Mouse (Mus musculus) frontal cortex, adult 2 months (tissue): ENCODE results near the gene Zfp277. TPM values are rescaled to one million over a fixed set of nuclear protein-coding genes. Genes with fewer than 3 reads are reported as not detected.
A peak's percentile ranks its signal among the peaks of the same experiment; 100 is the strongest.

Experiments used
- DNase-seq, 2 experiments: peaks; one replicate each; pipeline ENCODE4 v3.0.0; 2022; ENCODE audit warnings: low spot score in 1 of 2; ENCODE audit errors: extremely low spot score in 1 of 2
- polyA plus RNA-seq: library from polyadenylated mRNA; depleted of rRNA; stranded (reverse); fragments of >200 nt; gene quantifications from 2 replicates; pipeline ENCODE4 v1.2.3, GENCODE M21; 2012

The Zfp277 gene
- polyA plus RNA-seq, 1 experiment = 17.3 TPM

DNA sequence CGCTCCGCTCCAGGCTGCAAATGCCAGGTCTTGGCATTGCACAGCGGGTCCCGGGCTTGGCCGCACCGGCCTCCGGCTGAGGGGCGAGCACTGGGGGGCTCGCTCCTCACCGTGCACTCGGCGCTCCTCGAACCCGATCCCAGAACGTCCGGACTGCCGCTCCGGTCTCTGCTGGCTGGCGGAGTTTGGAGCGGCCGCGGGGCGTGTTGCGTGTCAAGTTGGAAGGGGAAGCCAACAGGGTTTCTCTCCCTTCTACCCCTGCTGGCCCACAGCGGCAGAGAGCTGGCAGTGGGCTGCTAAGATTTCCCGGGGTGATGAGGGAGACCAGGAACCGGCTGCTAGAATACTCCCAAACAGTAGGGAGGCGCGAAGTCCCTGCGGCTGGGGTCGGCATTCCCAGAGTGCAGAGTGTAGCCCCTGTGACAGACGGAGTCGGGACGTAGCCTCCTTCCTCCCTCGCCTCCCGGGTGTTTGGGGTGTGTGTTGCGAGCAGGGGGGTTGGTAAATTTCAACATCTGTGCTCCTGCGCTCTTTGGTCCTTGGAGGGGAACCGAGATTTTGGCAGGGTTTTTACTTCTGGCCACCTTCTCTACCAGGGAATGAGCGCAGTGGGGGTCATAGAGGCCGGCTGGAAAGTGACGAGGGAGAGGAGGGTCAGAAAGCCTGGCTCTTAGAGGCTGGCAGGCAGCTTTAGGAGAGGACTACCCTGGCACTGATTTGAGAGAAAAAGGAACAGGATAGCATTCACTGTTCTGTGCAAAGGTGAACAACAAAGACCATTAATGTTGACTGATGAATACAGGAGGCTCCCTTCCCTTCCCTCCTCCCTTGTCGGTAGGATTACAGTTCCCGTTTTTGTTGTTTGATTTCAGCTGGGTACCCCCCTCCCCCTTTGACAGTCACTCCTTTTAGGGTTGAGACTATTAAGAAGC lies 1.0 kb upstream of the Zfp277 start:
- peak in 1 of 2 experiments; percentile 40 for DNase-seq

DNA sequence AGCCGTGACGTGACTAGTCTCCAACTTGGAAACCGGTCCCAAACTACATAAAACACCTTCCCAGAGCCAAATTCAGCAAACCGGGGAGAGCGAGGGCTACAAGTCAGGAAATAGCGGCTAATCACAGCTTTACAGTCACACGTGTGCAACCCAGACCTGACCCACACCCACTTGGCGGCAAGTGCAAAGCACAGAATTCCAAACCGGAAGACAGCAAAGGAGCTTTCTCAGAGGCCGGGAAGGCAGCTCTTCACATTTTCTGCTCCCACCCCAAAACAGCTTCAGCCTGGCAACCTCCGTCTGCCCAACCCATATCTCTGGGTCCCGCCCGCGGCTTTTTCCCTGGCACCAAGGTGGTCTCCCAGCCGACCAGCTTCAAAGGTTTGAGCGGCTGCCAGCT lies 496 bp downstream of the Zfp277 start:
- no peak for DNase-seq

DNA sequence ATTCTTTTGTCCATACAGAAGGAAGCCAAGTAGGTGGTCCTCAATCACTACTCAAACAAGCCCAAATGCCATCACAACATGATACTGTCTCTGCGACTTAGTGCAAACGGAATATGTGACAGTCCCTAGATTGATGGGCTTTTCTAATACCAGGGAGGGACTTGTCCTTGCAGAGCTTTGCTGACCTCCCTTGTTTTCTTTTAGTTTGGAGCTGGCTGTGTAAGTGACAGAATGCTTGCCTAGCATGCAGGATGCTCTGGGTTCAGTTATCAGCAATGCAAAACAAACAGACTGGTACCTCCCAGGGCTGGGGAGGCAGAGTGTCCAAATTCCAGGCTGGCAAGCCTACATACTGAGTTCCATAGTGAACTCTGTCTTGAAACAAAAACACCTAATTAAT lies 7.7 kb downstream of the Zfp277 start:
- DNase-seq = no peak

GRCm38 (mm10) chr12:40434101-40434500 lies 11.6 kb downstream of the Zfp277 start:
- DNase-seq = peak in 1 of 2 experiments; percentile 35

GRCm38 (mm10) chr12:40431075-40431474 lies 14.6 kb downstream of the Zfp277 start:
- DNase-seq = no peak

- no peak for DNase-seq
These were observed 15.7 kb downstream of the Zfp277 start for GRCm38 (mm10) chr12:40429976-40430375.

GRCm38 (mm10) chr12:40427606-40428005 lies 18.1 kb downstream of the Zfp277 start:
- no peak for DNase-seq

DNA sequence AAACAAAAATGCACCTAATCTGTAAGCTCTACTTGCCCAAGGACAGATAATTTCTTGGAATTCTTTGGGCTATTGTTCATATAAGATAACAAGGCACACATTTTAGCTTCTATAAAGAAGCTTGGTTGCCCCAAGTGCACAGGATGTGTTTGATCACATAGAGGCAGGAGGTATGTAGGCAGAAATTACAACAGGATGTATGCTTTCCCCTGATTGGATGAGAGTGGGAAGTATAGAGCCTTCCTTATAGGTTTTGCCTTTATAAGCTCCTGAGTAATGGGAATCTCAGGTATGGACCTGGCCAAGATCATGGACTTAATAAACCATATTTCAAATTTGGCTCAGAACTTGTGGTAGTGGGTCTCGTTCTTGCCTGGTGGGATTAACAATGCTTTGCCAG lies 20.7 kb downstream of the Zfp277 start:
- DNase-seq = no peak

- DNase-seq = no peak
These were observed 28.4 kb downstream of the Zfp277 start for GRCm38 (mm10) chr12:40417257-40417656.

- no peak for DNase-seq
These were observed 30.3 kb downstream of the Zfp277 start for GRCm38 (mm10) chr12:40415312-40415925.

GRCm38 (mm10) chr12:40414682-40415311 lies 30.9 kb downstream of the Zfp277 start:
- peak; percentile 42 to 71 for DNase-seq

- DNase-seq = no peak
These were observed 45.9 kb downstream of the Zfp277 start for GRCm38 (mm10) chr12:40399812-40400211.

DNA sequence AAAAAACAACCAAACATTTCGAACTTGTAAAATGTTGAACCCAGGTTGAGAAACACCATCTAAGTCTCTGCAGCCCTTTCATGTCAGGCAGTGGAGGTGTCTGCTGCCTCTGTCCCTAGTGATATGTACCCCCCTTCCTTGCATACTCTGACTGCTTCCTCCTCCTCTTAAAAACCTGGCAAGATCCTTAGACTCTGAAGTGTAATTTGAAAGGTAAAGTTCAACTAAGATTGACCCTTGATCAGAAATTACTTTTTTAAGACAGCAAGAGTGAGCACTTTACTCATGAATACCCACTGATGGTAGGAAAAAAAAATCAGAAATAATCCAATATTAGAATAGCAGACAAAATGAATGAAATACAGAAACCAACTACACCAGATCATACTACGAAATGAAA lies 46.3 kb downstream of the Zfp277 start:
- no peak for DNase-seq

- no peak for DNase-seq
These were observed 46.8 kb downstream of the Zfp277 start for GRCm38 (mm10) chr12:40398916-40399315.

DNA sequence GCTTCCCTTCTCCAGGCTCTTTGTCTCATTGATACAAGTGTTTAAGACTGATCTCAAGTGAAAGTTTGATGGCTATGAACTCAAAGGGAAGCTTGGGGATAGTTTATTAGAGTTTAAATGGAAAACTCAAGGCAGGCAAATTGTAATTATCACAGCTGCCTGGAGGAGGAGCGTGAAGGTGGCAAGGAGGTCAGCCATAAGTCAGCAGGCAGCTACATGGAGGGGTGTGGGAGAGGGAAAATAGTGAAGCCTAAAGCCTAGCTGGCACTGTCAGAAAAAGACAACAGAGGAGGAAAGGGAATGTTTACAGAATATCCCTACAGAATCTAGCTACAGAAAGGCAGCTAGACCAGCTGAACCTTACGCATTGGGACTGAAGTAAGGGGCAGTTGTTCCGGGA lies 52.8 kb downstream of the Zfp277 start:
- DNase-seq = no peak

GRCm38 (mm10) chr12:40391262-40391661 lies 54.4 kb downstream of the Zfp277 start:
- no peak for DNase-seq

- no peak for DNase-seq
These were observed 57.9 kb downstream of the Zfp277 start for GRCm38 (mm10) chr12:40387786-40388185.

DNA sequence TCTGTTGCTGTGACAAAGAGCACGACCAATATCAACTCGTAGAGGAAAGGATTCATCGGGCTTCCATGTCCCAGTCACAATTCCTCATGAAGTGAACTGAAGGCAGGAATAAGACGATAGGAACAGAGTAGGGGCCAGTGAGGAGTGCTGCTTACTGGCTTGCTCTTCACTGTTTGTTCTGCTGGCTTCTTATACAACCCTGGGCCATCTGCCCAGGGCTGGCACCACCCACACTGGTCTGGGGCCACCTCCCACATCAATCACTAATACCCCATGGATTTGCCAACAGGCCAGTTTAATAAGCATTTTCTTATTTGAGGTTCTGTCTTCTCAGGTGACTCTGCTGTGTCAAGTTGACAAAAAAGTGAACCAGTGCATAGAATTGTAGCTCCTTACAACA lies 60.4 kb downstream of the Zfp277 start:
- no peak for DNase-seq

GRCm38 (mm10) chr12:40383718-40384117 lies 62.0 kb downstream of the Zfp277 start:
- DNase-seq = peak in 1 of 2 experiments; percentile 63

DNA sequence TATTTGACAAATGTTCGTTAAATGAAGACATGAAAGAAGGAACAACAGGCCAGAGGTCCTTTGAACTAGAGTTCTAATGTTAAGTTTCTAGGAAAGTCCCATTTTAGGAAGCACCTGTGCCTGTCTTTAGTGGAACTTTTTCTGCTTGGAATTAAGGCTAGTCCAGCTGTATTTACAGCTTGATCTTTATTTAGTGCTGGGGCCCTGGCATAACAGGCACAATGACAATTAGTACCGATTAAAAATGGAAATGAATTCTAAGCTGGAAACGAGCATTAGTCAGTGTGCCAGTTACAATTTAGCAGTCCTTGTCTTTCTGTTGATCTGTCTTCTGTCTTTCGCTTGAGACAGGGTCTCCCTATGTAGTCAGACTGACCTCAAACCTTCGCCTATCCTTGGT lies 63.2 kb downstream of the Zfp277 start:
- DNase-seq = no peak

- DNase-seq = no peak
These were observed 63.9 kb downstream of the Zfp277 start for GRCm38 (mm10) chr12:40381824-40382223.
